Mouse (Mus musculus): ENCODE results near the gene Hnrnpa3. TPM values are rescaled to one million over a fixed set of nuclear protein-coding genes. Genes with fewer than 3 reads are reported as not detected.
A peak's percentile ranks its signal among the peaks of the same experiment; 100 is the strongest.

Gene Hnrnpa3
- polyA plus RNA-seq, 1 experiment from 2014 or later = 345 TPM

DNA sequence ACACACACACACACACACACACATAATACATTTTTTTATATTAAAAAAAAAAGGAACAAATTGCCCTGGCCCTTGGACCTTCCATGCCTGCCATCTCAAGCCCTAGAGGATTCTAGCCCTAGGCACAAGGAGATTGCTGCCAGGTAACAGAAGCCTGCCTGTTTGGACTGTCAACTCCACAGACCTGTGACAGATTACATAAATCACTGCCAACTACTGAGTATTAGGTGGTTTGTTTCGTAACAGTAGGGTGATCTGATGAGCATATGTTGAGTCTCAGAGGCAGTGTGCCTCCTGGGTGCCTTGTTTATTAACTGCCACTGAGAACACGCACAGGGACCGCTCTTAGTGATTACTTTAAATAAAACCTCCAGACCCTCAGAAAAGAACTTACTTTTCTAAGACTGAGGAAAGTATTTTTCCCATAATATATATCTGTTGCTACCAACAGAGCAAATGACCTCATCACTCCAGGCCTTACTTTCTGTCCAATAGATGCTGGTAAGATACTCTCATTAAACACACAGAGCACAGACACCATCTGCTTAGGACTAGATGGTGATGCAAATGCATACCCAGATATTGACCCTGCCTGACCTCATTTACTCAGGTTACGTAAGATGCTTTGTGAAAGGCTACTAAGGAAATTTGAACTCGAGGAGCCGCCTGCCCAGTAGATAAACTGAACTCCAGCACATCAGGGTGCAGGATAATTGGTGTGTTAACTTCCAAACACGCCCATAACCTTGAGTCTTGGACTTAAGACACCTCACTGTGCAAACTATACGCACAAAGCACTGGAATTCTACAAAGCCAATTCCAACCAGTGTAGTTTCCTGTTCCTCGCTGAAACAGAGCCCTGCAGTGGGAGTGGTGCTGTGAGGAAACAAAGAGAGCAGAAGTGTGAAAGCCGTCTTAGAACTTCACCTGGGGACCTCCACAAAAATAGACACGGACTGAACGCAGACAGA lies 57.3 kb downstream of the Hnrnpa3 start:
- ATAC-seq (ENCODE audit: low FRiP score, low read depth) = no peak
- Histone ChIP-seq H3K4me3 (no peak overlapping the region), H3K36me3 (no peaks in the 10 kb centered on the region), H3K4me1 (no peaks in the 10 kb centered on the region), H3K4me2 (replicated peaks) (no peak overlapping the region), H3K9ac (replicated peaks) (no peak overlapping the region), H3K9me3 (no peaks in the 10 kb centered on the region), H3K27ac (replicated peaks) (0 out of 2 replicates have a peak overlapping the region, but pooled peaks have one; percentile 1), H3K27me3 (no peaks in the 10 kb centered on the region)
- 57% methylated on average over 12 of the region's 12 CpGs for WGBS

Small RNA genes within 50 kb of the gene (microRNA-seq; reads per million reads assigned to microRNA genes)
- gene Gm24574 = not detected

Other genes with a start within 250 kb of the Hnrnpa3 start
- gene Nfe2l2, start 45.4 kb downstream of the Hnrnpa3 start, polyA plus RNA-seq (2016; fragmentation: Nextera tagmentation; extraction: Ambion mirVana) = 17.6 and 20.3 TPM in 2 replicates
- 46.3 and 52.9 TPM in 2 replicates for gene Agps, start 172.9 kb downstream of the Hnrnpa3 start, polyA plus RNA-seq (2016; fragmentation: Nextera tagmentation; extraction: Ambion mirVana)

Data from midbrain, embryonic 12.5 days (tissue).